Mouse (Mus musculus) heart, embryonic 13.5 days (tissue): ENCODE measurements at regions not wholly inside any gene's neighbourhood (a gene's known extent, or its start where the extent isn't known, plus 50 kb on each side); places are given as distances from the start of the nearest gene placed in this dataset.

ENCODE experiments used
- ATAC-seq: fragments of 200-750 bp; cut with Nextera tagmentation; 2 replicates; pipeline ENCODE4 v1.8.0; 2017; ENCODE audit warnings: moderate TSS enrichment; ENCODE audit not compliant: insufficient number of reproducible peaks, low FRiP score, low TSS enrichment; ENCODE audit errors: extremely low read depth
- H3K27ac ChIP-seq: fragments of 300-500 bp; sonication (generic); replicated peaks from 2 replicates; pipeline ENCODE4 v1.5.1; 2015; ENCODE audit warnings: moderate library complexity, mild to moderate bottlenecking, inconsistent platforms
- H3K27me3 ChIP-seq: fragments of 300-500 bp; sonication (generic); replicated peaks from 2 replicates; pipeline ENCODE4 v1.6.1; 2015; ENCODE audit warnings: mild to moderate bottlenecking, inconsistent platforms
- H3K36me3 ChIP-seq: fragments of 300-500 bp; sonication (generic); 2 replicates; pipeline ENCODE4 v1.6.1; 2015; ENCODE audit warnings: mild to moderate bottlenecking, inconsistent platforms
- H3K4me1 ChIP-seq: fragments of 300-500 bp; sonication (generic); 2 replicates; pipeline ENCODE4 v1.6.1; 2015; ENCODE audit warnings: inconsistent platforms
- H3K4me2 ChIP-seq: fragments of 300-500 bp; sonication (generic); 2 replicates; pipeline ENCODE4 v1.6.1; 2015; ENCODE audit warnings: inconsistent platforms, mild to moderate bottlenecking, moderate library complexity
- H3K4me3 ChIP-seq: fragments of 300-500 bp; sonication (generic); 2 replicates; pipeline ENCODE4 v1.5.1; 2015; ENCODE audit warnings: moderate library complexity, mild to moderate bottlenecking, inconsistent platforms
- H3K9ac ChIP-seq: fragments of 300-500 bp; sonication (generic); 2 replicates; pipeline ENCODE4 v1.6.1; 2015; ENCODE audit warnings: inconsistent platforms, mild to moderate bottlenecking, moderate library complexity
- H3K9me3 ChIP-seq: fragments of 300-500 bp; sonication (generic); 2 replicates; pipeline ENCODE4 v1.6.1; 2016; ENCODE audit warnings: inconsistent platforms
- WGBS: fragments of 180-500 bp; shearing (Covaris S2); methylation state at CpG from one replicate; pipeline ENCODE4 v1.1.7; 2015; ENCODE audit warnings: mixed read lengths; 5-methylcytosine and 5-hydroxymethylcytosine counted together

GRCm38 (mm10) chr12:32489415-32490139, 111.1 kb downstream of the Ccdc71l start:
- Histone ChIP-seq H3K27me3 (no peaks in the 10 kb centered on the region), H3K9me3 (no peaks in the 10 kb centered on the region), H3K9ac (no peak overlapping the region), H3K27ac (no peak overlapping the region), H3K4me3 (no peak overlapping the region), H3K4me1 (peaks cover 19% of the 10 kb centered on the region), H3K4me2 (no peak overlapping the region), H3K36me3 (no peaks in the 10 kb centered on the region)
- no peak for ATAC-seq

- no peak overlapping the region for H3K9ac ChIP-seq
- H3K4me3 ChIP-seq = no peak overlapping the region
- 54% methylated on average over 3 of the region's 3 CpGs for WGBS
- H3K9me3 ChIP-seq = no peaks in the 10 kb centered on the region
- no peaks in the 10 kb centered on the region for H3K4me1 ChIP-seq
- H3K36me3 ChIP-seq = no peaks in the 10 kb centered on the region
- no peak overlapping the region for H3K4me2 ChIP-seq
- no peak for ATAC-seq
- no peaks in the 10 kb centered on the region for H3K27me3 ChIP-seq
- no peak overlapping the region for H3K27ac ChIP-seq
These were observed 125.7 kb downstream of the Ccdc71l start for GRCm38 (mm10) chr12:32504196-32504595.

- H3K36me3 ChIP-seq = no peaks in the 10 kb centered on the region
- H3K4me1 ChIP-seq = no peaks in the 10 kb centered on the region
- H3K27ac ChIP-seq = no peak overlapping the region
- no peak overlapping the region for H3K4me3 ChIP-seq
- H3K9ac ChIP-seq = no peak overlapping the region
- no peak overlapping the region for H3K4me2 ChIP-seq
- 60% methylated on average over 1 of the region's 1 CpGs for WGBS
- H3K9me3 ChIP-seq = no peaks in the 10 kb centered on the region
- no peaks in the 10 kb centered on the region for H3K27me3 ChIP-seq
- ATAC-seq = no peak
These were observed 130.2 kb downstream of the Ccdc71l start for GRCm38 (mm10) chr12:32508671-32509070.

GRCm38 (mm10) chr12:32525586-32525985, 147.1 kb downstream of the Ccdc71l start:
- H3K4me2 ChIP-seq = no peak overlapping the region
- no peaks in the 10 kb centered on the region for H3K4me1 ChIP-seq
- H3K27me3 ChIP-seq = no peaks in the 10 kb centered on the region
- no peak overlapping the region for H3K4me3 ChIP-seq
- ATAC-seq = no peak
- 63% methylated on average over 1 of the region's 1 CpGs for WGBS
- no peak overlapping the region for H3K9ac ChIP-seq
- no peaks in the 10 kb centered on the region for H3K9me3 ChIP-seq
- H3K27ac ChIP-seq = no peak overlapping the region
- H3K36me3 ChIP-seq = no peaks in the 10 kb centered on the region

DNA sequence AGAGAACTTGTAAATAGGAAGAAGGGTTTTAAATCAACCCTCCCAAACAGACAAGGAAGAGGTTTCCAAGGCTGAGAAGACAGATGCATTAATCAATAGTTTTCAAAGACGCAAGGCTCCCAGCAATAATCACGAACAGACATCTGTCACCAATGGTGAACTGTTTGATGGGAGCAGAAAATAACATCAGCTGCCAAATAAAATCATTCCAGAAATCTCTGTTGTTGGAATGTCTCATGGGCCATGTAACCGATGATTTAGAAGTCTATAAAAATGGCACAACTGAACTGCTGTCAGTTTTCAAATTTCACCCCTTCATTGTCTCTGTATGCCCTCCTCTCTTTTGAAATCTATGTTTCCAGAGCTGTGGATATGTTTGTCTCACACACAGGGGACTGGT, 152.7 kb downstream of the Ccdc71l start:
- H3K27me3 ChIP-seq = no peaks in the 10 kb centered on the region
- ATAC-seq = no peak
- no peak overlapping the region for H3K9ac ChIP-seq
- no peak overlapping the region for H3K4me3 ChIP-seq
- H3K9me3 ChIP-seq = no peaks in the 10 kb centered on the region
- no peak overlapping the region for H3K27ac ChIP-seq
- 81% methylated on average over 3 of the region's 3 CpGs for WGBS
- no peaks in the 10 kb centered on the region for H3K4me1 ChIP-seq
- H3K4me2 ChIP-seq = no peak overlapping the region
- H3K36me3 ChIP-seq = no peaks in the 10 kb centered on the region

DNA sequence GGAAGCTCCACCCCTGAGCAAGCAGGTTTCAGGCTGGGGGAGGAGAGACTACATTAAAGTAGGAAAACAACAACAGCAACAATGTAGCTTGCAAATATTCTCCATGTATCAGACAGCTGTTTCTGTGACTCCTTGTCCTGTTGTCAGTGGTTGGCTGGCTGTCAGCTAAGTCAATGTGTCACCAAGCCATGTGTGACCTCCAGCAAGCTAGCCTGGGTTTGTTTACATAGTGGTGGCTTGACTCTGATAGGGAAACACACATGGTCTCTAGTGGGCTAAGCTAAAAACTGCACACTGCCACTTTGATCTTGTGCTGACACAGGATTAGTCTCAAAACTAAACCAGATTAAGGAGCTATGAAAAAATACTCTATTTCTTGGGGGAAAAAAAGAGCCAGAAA, 155.1 kb downstream of the Ccdc71l start:
- no peaks in the 10 kb centered on the region for H3K27me3 ChIP-seq
- no peak for ATAC-seq
- no peaks in the 10 kb centered on the region for H3K36me3 ChIP-seq
- H3K4me2 ChIP-seq = no peak overlapping the region
- H3K9ac ChIP-seq = no peak overlapping the region
- H3K9me3 ChIP-seq = no peaks in the 10 kb centered on the region
- no peak overlapping the region for H3K27ac ChIP-seq
- no peaks in the 10 kb centered on the region for H3K4me1 ChIP-seq
- H3K4me3 ChIP-seq = no peak overlapping the region

GRCm38 (mm10) chr12:32545466-32545865, 167.0 kb downstream of the Ccdc71l start:
- H3K27ac ChIP-seq = no peak overlapping the region
- H3K4me2 ChIP-seq = no peak overlapping the region
- H3K27me3 ChIP-seq = no peaks in the 10 kb centered on the region
- H3K9me3 ChIP-seq = peaks cover 16% of the 10 kb centered on the region
- WGBS = 63% methylated on average over 1 of the region's 1 CpGs
- H3K9ac ChIP-seq = no peak overlapping the region
- H3K4me1 ChIP-seq = peaks cover 4% of the 10 kb centered on the region
- ATAC-seq = no peak
- no peak overlapping the region for H3K4me3 ChIP-seq
- H3K36me3 ChIP-seq = no peaks in the 10 kb centered on the region

DNA sequence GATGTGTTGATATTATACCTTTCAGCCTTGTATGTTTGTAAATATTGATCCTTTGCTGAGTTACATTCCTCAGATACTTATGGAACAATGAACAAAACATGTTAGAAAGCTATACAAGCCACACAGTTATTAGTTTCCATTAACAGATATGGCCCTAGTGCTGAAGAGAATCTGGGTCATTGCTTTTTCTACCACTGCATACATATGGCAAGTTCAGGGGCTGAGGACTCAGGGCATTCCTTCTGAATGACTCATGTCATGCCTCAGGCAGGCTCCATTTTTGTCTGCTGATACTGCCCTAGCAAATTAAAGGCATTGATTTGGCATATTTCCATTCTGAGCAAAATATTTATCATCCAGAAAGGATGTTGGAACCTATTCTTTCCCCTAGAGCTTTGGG, 167.9 kb downstream of the Ccdc71l start:
- H3K27me3 ChIP-seq = no peaks in the 10 kb centered on the region
- H3K9me3 ChIP-seq = peaks cover 16% of the 10 kb centered on the region
- ATAC-seq = no peak
- H3K4me3 ChIP-seq = no peak overlapping the region
- H3K4me1 ChIP-seq = peaks cover 4% of the 10 kb centered on the region
- no peak overlapping the region for H3K4me2 ChIP-seq
- H3K9ac ChIP-seq = no peak overlapping the region
- no peaks in the 10 kb centered on the region for H3K36me3 ChIP-seq
- no peak overlapping the region for H3K27ac ChIP-seq

GRCm38 (mm10) chr12:32553793-32554192, 175.3 kb downstream of the Ccdc71l start:
- 84% methylated on average over 5 of the region's 5 CpGs for WGBS
- no peaks in the 10 kb centered on the region for H3K27me3 ChIP-seq
- peaks cover under 1% of the 10 kb centered on the region; the same call in 1 of the 2 replicates for H3K9me3 ChIP-seq
- no peak overlapping the region for H3K4me3 ChIP-seq
- ATAC-seq = no peak
- no peak overlapping the region for H3K4me2 ChIP-seq
- no peaks in the 10 kb centered on the region for H3K36me3 ChIP-seq
- no peak overlapping the region for H3K27ac ChIP-seq
- no peaks in the 10 kb centered on the region for H3K4me1 ChIP-seq
- no peak overlapping the region for H3K9ac ChIP-seq

DNA sequence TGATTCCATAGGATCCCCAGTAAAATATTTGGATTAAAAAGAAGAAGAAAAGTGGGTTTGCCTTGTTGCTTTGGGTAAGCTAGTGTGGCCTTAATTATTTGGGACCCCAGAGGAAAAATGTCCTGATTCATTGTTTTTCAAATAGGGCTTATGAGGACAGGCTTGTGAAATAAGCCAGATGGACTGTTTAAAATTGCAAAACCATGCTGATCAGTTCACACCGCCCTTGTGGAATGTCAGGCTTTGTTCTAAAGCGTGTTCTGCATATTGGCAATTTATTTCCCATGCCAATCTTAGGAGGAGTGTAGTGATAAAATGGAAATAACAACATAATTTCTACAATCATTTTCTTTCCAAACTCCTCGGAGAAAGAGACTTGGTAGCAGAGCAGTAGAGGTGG, 189.3 kb downstream of the Ccdc71l start:
- 57% methylated on average over 3 of the region's 3 CpGs for WGBS
- Histone ChIP-seq H3K4me1 (no peaks in the 10 kb centered on the region), H3K4me2 (no peak overlapping the region), H3K36me3 (no peaks in the 10 kb centered on the region), H3K9me3 (no peaks in the 10 kb centered on the region), H3K4me3 (no peak overlapping the region), H3K27me3 (no peaks in the 10 kb centered on the region), H3K27ac (no peak overlapping the region), H3K9ac (no peak overlapping the region)
- no peak for ATAC-seq

GRCm38 (mm10) chr12:32581304-32581703, 202.8 kb downstream of the Ccdc71l start:
- ATAC-seq = no peak
- 69% methylated on average over 6 of the region's 6 CpGs for WGBS
- Histone ChIP-seq H3K4me2 (no peak overlapping the region), H3K9ac (no peak overlapping the region), H3K27ac (no peak overlapping the region), H3K27me3 (no peaks in the 10 kb centered on the region), H3K36me3 (no peaks in the 10 kb centered on the region), H3K9me3 (no peaks in the 10 kb centered on the region), H3K4me3 (no peak overlapping the region), H3K4me1 (no peaks in the 10 kb centered on the region)

GRCm38 (mm10) chr12:32602131-32602815, 217.1 kb upstream of the Nampt start:
- Histone ChIP-seq H3K9ac (no peak overlapping the region), H3K4me1 (no peaks in the 10 kb centered on the region), H3K27me3 (no peaks in the 10 kb centered on the region), H3K36me3 (no peaks in the 10 kb centered on the region), H3K27ac (no peak overlapping the region), H3K9me3 (0 out of 2 replicates have a peak, but pooled peaks cover 11% of the 10 kb centered on the region), H3K4me2 (no peak overlapping the region), H3K4me3 (no peak overlapping the region)
- 72% methylated on average over 10 of the region's 10 CpGs for WGBS
- no peak for ATAC-seq
